Mouse (Mus musculus): ENCODE results near the gene Fam222b. TPM values are rescaled to one million over a fixed set of nuclear protein-coding genes. Genes with fewer than 3 reads are reported as not detected.

Gene Fam222b
- polyA plus RNA-seq, 2 experiments from 2014 or later: 11.0 to 14.9 TPM

GRCm38 (mm10) chr11:78164924-78165760 lies 70.7 kb downstream of the Fam222b start, which contains the start of gene Traf4:
TSS of gene Traf4 (minus strand) at chr11:78165589.
- ATAC-seq: peak; percentile 66

GRCm38 (mm10) chr11:78165761-78166109 lies 71.3 kb downstream of the Fam222b start:
- ATAC-seq: peak; percentile 13

- no peak for ATAC-seq
Measured at GRCm38 (mm10) chr11:78166161-78166560, 71.7 kb downstream of the Fam222b start.

GRCm38 (mm10) chr11:78166640-78167039 lies 72.2 kb downstream of the Fam222b start:
- ATAC-seq: no peak

- no peak for ATAC-seq
Measured at GRCm38 (mm10) chr11:78167257-78167959, 72.9 kb downstream of the Fam222b start.

- peak; percentile 80 for ATAC-seq
Measured at GRCm38 (mm10) chr11:78168541-78169468, 74.3 kb downstream of the Fam222b start.

GRCm38 (mm10) chr11:78170306-78170705 lies 75.8 kb downstream of the Fam222b start:
- no peak for ATAC-seq

- ATAC-seq: no peak
Measured at GRCm38 (mm10) chr11:78171328-78171727, 76.9 kb downstream of the Fam222b start.

- no peak for ATAC-seq
Measured at GRCm38 (mm10) chr11:78172034-78172747, 77.7 kb downstream of the Fam222b start.

- ATAC-seq: no peak
Measured at GRCm38 (mm10) chr11:78172748-78173383, 78.4 kb downstream of the Fam222b start.

- ATAC-seq: no peak
Measured at GRCm38 (mm10) chr11:78174506-78174905, 80.0 kb downstream of the Fam222b start.

- no peak for ATAC-seq
Measured at GRCm38 (mm10) chr11:78175771-78176401, 81.4 kb downstream of the Fam222b start.

- ATAC-seq: peak; percentile 71
Measured at GRCm38 (mm10) chr11:78176402-78176862, 82.0 kb downstream of the Fam222b start, which contains the start of the genes Nek8 and Tlcd1. TSS of gene Nek8 (minus strand) at chr11:78176675. TSS of gene Tlcd1 (plus strand) at chr11:78176711.

GRCm38 (mm10) chr11:78176905-78177331 lies 82.5 kb downstream of the Fam222b start:
- ATAC-seq: peak; percentile 32

GRCm38 (mm10) chr11:78177437-78177836 lies 83.0 kb downstream of the Fam222b start:
- no peak for ATAC-seq

- peak; percentile 59 for ATAC-seq
Measured at GRCm38 (mm10) chr11:78177903-78178858, 83.7 kb downstream of the Fam222b start.

GRCm38 (mm10) chr11:78178859-78179437 lies 84.5 kb downstream of the Fam222b start:
- ATAC-seq: no peak

- ATAC-seq: no peak
Measured at GRCm38 (mm10) chr11:78179438-78179999, 85.1 kb downstream of the Fam222b start.
